Mouse (Mus musculus): ENCODE measurements around the gene Fam19a1. TPM values are rescaled to one million over a fixed set of nuclear protein-coding genes. Genes with fewer than 3 reads are reported as not detected.
A peak's percentile ranks its signal among the peaks of the same experiment; 100 is the strongest.

Gene Fam19a1
- polyA plus RNA-seq, 1 experiment from 2014 or later = 21.5 TPM

- Histone ChIP-seq H3K9me3 (ENCODE audit: control insufficient read depth, low read length) (no peaks in the 10 kb centered on the region), H3K36me3 (ENCODE audit: control insufficient read depth, insufficient read depth, low read length) (no peaks in the 10 kb centered on the region), H3K27ac (replicated peaks; ENCODE audit: low read depth, low read length) (no peak overlapping the region), H3K27me3 (ENCODE audit: control insufficient read depth, insufficient read depth, low read length) (no peaks in the 10 kb centered on the region), H3K9ac (replicated peaks; ENCODE audit: low read length) (no peak overlapping the region), H3K4me1 (ENCODE audit: control insufficient read depth, insufficient read depth, low read length) (no peaks in the 10 kb centered on the region), H3K4me3 (replicated peaks; ENCODE audit: low read depth, low read length) (no peak overlapping the region), H3K4me2 (ENCODE audit: low read length) (no peak overlapping the region)
- 60% methylated on average over 6 of the region's 6 CpGs for WGBS
- no peak for DNase-seq
- ATAC-seq (ENCODE audit: low FRiP score, low TSS enrichment) = no peak
These were observed 259.9 kb downstream of the Fam19a1 start for GRCm38 (mm10) chr6:96372848-96373247.

GRCm38 (mm10) chr6:96373274-96373673 is 260.3 kb downstream of the Fam19a1 start:
- no peak overlapping the region for H3K9ac ChIP-seq (replicated peaks; ENCODE audit: low read length)
- H3K4me2 ChIP-seq (ENCODE audit: low read length) = no peak overlapping the region
- DNase-seq (no peak), ATAC-seq (ENCODE audit: low FRiP score, low TSS enrichment) (no peak; the same call in 1 of the 2 replicates)
- WGBS = 12% methylated on average over 2 of the region's 2 CpGs
- no peaks in the 10 kb centered on the region for H3K36me3 ChIP-seq (ENCODE audit: control insufficient read depth, insufficient read depth, low read length)
- H3K27ac ChIP-seq (replicated peaks; ENCODE audit: low read depth, low read length) = no peak overlapping the region
- H3K4me3 ChIP-seq (replicated peaks; ENCODE audit: low read depth, low read length) = no peak overlapping the region
- H3K27me3 ChIP-seq (ENCODE audit: control insufficient read depth, insufficient read depth, low read length) = no peaks in the 10 kb centered on the region
- no peaks in the 10 kb centered on the region for H3K9me3 ChIP-seq (ENCODE audit: control insufficient read depth, low read length)
- no peaks in the 10 kb centered on the region for H3K4me1 ChIP-seq (ENCODE audit: control insufficient read depth, insufficient read depth, low read length)

GRCm38 (mm10) chr6:96376773-96377172 is 263.8 kb downstream of the Fam19a1 start:
- DNase-seq (peak; percentile 29), ATAC-seq (ENCODE audit: low FRiP score, low TSS enrichment) (no peak)
- no peaks in the 10 kb centered on the region for H3K27me3 ChIP-seq (ENCODE audit: control insufficient read depth, insufficient read depth, low read length)
- no peaks in the 10 kb centered on the region for H3K9me3 ChIP-seq (ENCODE audit: control insufficient read depth, low read length)
- H3K9ac ChIP-seq (replicated peaks; ENCODE audit: low read length) = no peak overlapping the region
- H3K27ac ChIP-seq (replicated peaks; ENCODE audit: low read depth, low read length) = no peak overlapping the region
- WGBS = 65% methylated on average over 3 of the region's 3 CpGs
- no peak overlapping the region for H3K4me3 ChIP-seq (replicated peaks; ENCODE audit: low read depth, low read length)
- no peak overlapping the region for H3K4me2 ChIP-seq (ENCODE audit: low read length)
- H3K4me1 ChIP-seq (ENCODE audit: control insufficient read depth, insufficient read depth, low read length) = no peaks in the 10 kb centered on the region
- no peaks in the 10 kb centered on the region for H3K36me3 ChIP-seq (ENCODE audit: control insufficient read depth, insufficient read depth, low read length)

GRCm38 (mm10) chr6:96379229-96379628 is 266.3 kb downstream of the Fam19a1 start:
- WGBS = 36% methylated on average over 4 of the region's 4 CpGs
- no peak overlapping the region for H3K9ac ChIP-seq (replicated peaks; ENCODE audit: low read length)
- no peaks in the 10 kb centered on the region for H3K36me3 ChIP-seq (ENCODE audit: control insufficient read depth, insufficient read depth, low read length)
- no peak overlapping the region for H3K27ac ChIP-seq (replicated peaks; ENCODE audit: low read depth, low read length)
- no peaks in the 10 kb centered on the region for H3K27me3 ChIP-seq (ENCODE audit: control insufficient read depth, insufficient read depth, low read length)
- no peaks in the 10 kb centered on the region for H3K9me3 ChIP-seq (ENCODE audit: control insufficient read depth, low read length)
- DNase-seq (peak; percentile 29), ATAC-seq (ENCODE audit: low FRiP score, low TSS enrichment) (no peak)
- H3K4me2 ChIP-seq (ENCODE audit: low read length) = no peak overlapping the region
- H3K4me3 ChIP-seq (replicated peaks; ENCODE audit: low read depth, low read length) = no peak overlapping the region
- no peaks in the 10 kb centered on the region for H3K4me1 ChIP-seq (ENCODE audit: control insufficient read depth, insufficient read depth, low read length)

GRCm38 (mm10) chr6:96384441-96384840 is 271.5 kb downstream of the Fam19a1 start:
- Histone ChIP-seq H3K4me2 (ENCODE audit: low read length) (no peak overlapping the region), H3K36me3 (ENCODE audit: control insufficient read depth, insufficient read depth, low read length) (no peaks in the 10 kb centered on the region), H3K9me3 (ENCODE audit: control insufficient read depth, low read length) (no peaks in the 10 kb centered on the region), H3K27me3 (ENCODE audit: control insufficient read depth, insufficient read depth, low read length) (no peaks in the 10 kb centered on the region), H3K4me1 (ENCODE audit: control insufficient read depth, insufficient read depth, low read length) (no peaks in the 10 kb centered on the region), H3K9ac (replicated peaks; ENCODE audit: low read length) (no peak overlapping the region), H3K27ac (replicated peaks; ENCODE audit: low read depth, low read length) (no peak overlapping the region), H3K4me3 (replicated peaks; ENCODE audit: low read depth, low read length) (no peak overlapping the region)
- no peak for DNase-seq
- no peak for ATAC-seq (ENCODE audit: low FRiP score, low TSS enrichment)
- 44% methylated on average over 1 of the region's 1 CpGs for WGBS

GRCm38 (mm10) chr6:96418866-96419265 is 305.9 kb downstream of the Fam19a1 start:
- Histone ChIP-seq H3K36me3 (ENCODE audit: control insufficient read depth, insufficient read depth, low read length) (no peaks in the 10 kb centered on the region), H3K27ac (replicated peaks; ENCODE audit: low read depth, low read length) (no peak overlapping the region), H3K4me1 (ENCODE audit: control insufficient read depth, insufficient read depth, low read length) (0 out of 2 replicates have a peak, but pooled peaks cover 3% of the 10 kb centered on the region), H3K9ac (replicated peaks; ENCODE audit: low read length) (no peak overlapping the region), H3K27me3 (ENCODE audit: control insufficient read depth, insufficient read depth, low read length) (no peaks in the 10 kb centered on the region), H3K4me2 (ENCODE audit: low read length) (no peak overlapping the region), H3K9me3 (ENCODE audit: control insufficient read depth, low read length) (no peaks in the 10 kb centered on the region), H3K4me3 (replicated peaks; ENCODE audit: low read depth, low read length) (no peak overlapping the region)
- DNase-seq = peak; percentile 11
- 68% methylated on average over 4 of the region's 4 CpGs for WGBS
- ATAC-seq (ENCODE audit: low FRiP score, low TSS enrichment) = no peak

GRCm38 (mm10) chr6:96419704-96420382 is 306.9 kb downstream of the Fam19a1 start:
- 66% methylated on average over 5 of the region's 5 CpGs for WGBS
- ATAC-seq (ENCODE audit: low FRiP score, low TSS enrichment) = no peak
- no peak overlapping the region for H3K9ac ChIP-seq (replicated peaks; ENCODE audit: low read length)
- no peaks in the 10 kb centered on the region for H3K9me3 ChIP-seq (ENCODE audit: control insufficient read depth, low read length)
- H3K27ac ChIP-seq (replicated peaks; ENCODE audit: low read depth, low read length) = no peak overlapping the region
- no peaks in the 10 kb centered on the region for H3K27me3 ChIP-seq (ENCODE audit: control insufficient read depth, insufficient read depth, low read length)
- no peak overlapping the region for H3K4me2 ChIP-seq (ENCODE audit: low read length)
- H3K4me1 ChIP-seq (ENCODE audit: control insufficient read depth, insufficient read depth, low read length) = 0 out of 2 replicates have a peak, but pooled peaks cover 3% of the 10 kb centered on the region
- no peaks in the 10 kb centered on the region for H3K36me3 ChIP-seq (ENCODE audit: control insufficient read depth, insufficient read depth, low read length)
- no peak overlapping the region for H3K4me3 ChIP-seq (replicated peaks; ENCODE audit: low read depth, low read length)
- DNase-seq = peak; percentile 22

- Histone ChIP-seq H3K4me3 (replicated peaks; ENCODE audit: low read depth, low read length) (no peak overlapping the region), H3K9ac (replicated peaks; ENCODE audit: low read length) (no peak overlapping the region), H3K9me3 (ENCODE audit: control insufficient read depth, low read length) (no peaks in the 10 kb centered on the region), H3K27me3 (ENCODE audit: control insufficient read depth, insufficient read depth, low read length) (no peaks in the 10 kb centered on the region), H3K36me3 (ENCODE audit: control insufficient read depth, insufficient read depth, low read length) (no peaks in the 10 kb centered on the region), H3K27ac (replicated peaks; ENCODE audit: low read depth, low read length) (no peak overlapping the region), H3K4me1 (ENCODE audit: control insufficient read depth, insufficient read depth, low read length) (0 out of 2 replicates have a peak, but pooled peaks cover 3% of the 10 kb centered on the region), H3K4me2 (ENCODE audit: low read length) (no peak overlapping the region)
- DNase-seq (peak; percentile 61), ATAC-seq (ENCODE audit: low FRiP score, low TSS enrichment) (no peak)
- WGBS = 8% methylated on average over 2 of the region's 2 CpGs
These were observed 307.6 kb downstream of the Fam19a1 start for GRCm38 (mm10) chr6:96420515-96420914.

GRCm38 (mm10) chr6:96429390-96429789 is 316.4 kb downstream of the Fam19a1 start:
- 57% methylated on average over 6 of the region's 6 CpGs for WGBS
- Histone ChIP-seq H3K27ac (replicated peaks; ENCODE audit: low read depth, low read length) (no peak overlapping the region), H3K4me3 (replicated peaks; ENCODE audit: low read depth, low read length) (no peak overlapping the region), H3K27me3 (ENCODE audit: control insufficient read depth, insufficient read depth, low read length) (no peaks in the 10 kb centered on the region), H3K4me1 (ENCODE audit: control insufficient read depth, insufficient read depth, low read length) (0 out of 2 replicates have a peak, but pooled peaks cover 6% of the 10 kb centered on the region), H3K9ac (replicated peaks; ENCODE audit: low read length) (no peak overlapping the region), H3K9me3 (ENCODE audit: control insufficient read depth, low read length) (no peaks in the 10 kb centered on the region), H3K4me2 (ENCODE audit: low read length) (no peak overlapping the region), H3K36me3 (ENCODE audit: control insufficient read depth, insufficient read depth, low read length) (no peaks in the 10 kb centered on the region)
- DNase-seq (no peak), ATAC-seq (ENCODE audit: low FRiP score, low TSS enrichment) (no peak)

All from midbrain, embryonic 14.5 days (tissue).